Mouse (Mus musculus) heart, postnatal 4 days (tissue): ENCODE measurements around the gene Icam1. TPM values are rescaled to one million over a fixed set of nuclear protein-coding genes. Genes with fewer than 3 reads are reported as not detected.
"Not testable (repeated sequence)": the region's sequence is repeated elsewhere in the genome, so short reads cannot be mapped to it uniquely, and the experiment has no call there.

Source experiments
- DNase-seq: peaks from one replicate; pipeline ENCODE4 v3.0.0; 2021
- total RNA-seq, 2 experiments: library from RNA; stranded (reverse); gene quantifications; 2 replicates each; pipeline ENCODE4 v1.2.3; 2021

Icam1 gene
- total RNA-seq, 2 experiments from 2014 or later, result 8.0 to 8.5 TPM

DNA sequence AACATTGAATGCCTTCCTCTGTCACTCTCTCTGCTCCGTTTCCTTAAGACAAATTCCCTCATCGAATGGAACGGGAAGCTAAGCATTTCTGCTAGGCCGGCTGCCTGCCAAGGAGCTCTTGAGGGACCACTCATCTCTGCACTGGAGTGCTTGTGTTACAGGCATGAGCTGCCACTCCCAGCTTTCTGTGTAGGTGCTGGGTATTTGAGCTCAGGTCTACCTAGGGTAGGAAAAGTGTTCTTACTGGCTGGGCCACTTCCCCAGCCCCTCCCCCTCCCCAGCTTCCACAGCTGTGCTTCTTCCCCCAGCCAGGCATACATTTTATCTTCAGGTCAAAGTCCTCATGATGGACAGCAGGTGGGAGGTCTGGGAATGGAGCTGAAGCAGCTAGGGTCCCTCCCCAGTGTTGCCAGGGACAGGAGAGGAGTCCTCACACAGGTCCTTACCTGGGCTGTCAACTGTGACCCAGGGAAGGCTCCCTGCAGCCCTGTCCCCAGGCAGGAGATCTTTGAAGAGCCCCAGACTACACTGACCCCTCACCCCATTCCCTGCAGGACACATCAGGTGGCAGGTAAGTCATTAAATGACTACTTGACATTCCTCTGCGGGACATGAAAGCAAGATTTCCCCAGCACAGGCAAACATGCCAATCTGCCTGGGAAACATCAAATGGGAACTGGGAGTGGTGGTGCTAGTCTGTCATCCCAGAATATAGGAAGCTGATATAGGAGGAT is 22.5 kb upstream of the Icam1 start:
- DNase-seq, result no peak

DNA sequence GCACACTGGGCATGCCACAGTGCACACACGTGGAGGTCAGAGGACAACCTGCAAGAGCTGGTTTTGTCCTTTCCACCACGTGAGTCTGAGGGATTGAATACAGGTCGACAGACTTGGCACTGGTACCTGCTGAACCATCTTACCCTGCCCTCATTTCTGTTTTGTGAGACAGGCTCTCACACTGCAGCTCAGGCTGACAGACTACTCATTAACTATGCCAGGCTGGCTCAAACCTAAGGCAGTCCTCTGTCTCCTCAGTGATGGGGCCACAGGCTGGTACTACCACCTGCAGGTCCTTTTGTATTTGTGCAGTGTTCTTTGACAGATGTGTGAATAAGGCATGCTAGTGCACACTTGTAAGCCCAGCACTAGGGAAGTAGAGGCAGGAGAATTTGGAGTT is 20.7 kb upstream of the Icam1 start:
- DNase-seq, result no peak

- DNase-seq, result no peak
Measured at GRCm38 (mm10) chr9:20997065-20997464, 18.7 kb upstream of the Icam1 start.

- DNase-seq, result not testable (repeated sequence)
Measured at GRCm38 (mm10) chr9:20998337-20998736, 17.4 kb upstream of the Icam1 start.

GRCm38 (mm10) chr9:21000811-21001210 is 15.0 kb upstream of the Icam1 start:
- DNase-seq, result peak; percentile 49

GRCm38 (mm10) chr9:21001651-21002200 is 14.1 kb upstream of the Icam1 start:
- DNase-seq, result no peak

- no peak for DNase-seq
Measured at GRCm38 (mm10) chr9:21002270-21002626, 13.5 kb upstream of the Icam1 start.

- peak; percentile 90 for DNase-seq
Measured at GRCm38 (mm10) chr9:21002627-21003551, 12.9 kb upstream of the Icam1 start, which contains the start of gene Mrpl4. Mrpl4 (plus strand) TSS chr9:21002738.

GRCm38 (mm10) chr9:21007313-21007952 is 8.4 kb upstream of the Icam1 start:
- no peak for DNase-seq

DNA sequence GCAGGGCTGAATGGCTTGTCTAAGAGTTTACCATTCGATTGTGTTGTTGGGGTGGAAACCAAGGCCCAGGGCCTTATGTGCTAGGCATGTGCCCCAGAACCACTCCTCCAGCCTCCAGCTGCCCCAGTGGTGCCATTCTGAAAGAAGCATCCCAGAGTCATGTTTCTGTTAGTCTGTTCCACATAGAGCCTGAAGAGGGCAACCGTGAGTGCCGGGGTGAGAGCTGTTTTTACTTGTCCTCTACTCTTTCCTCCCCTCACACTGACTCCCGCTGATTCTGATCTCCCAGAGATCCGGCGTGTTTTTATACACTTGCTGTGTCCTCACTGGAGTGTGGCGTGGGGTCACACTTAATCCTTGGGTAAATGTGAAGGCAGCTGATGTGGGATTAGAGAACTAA is 7.8 kb upstream of the Icam1 start:
- DNase-seq, result no peak

DNA sequence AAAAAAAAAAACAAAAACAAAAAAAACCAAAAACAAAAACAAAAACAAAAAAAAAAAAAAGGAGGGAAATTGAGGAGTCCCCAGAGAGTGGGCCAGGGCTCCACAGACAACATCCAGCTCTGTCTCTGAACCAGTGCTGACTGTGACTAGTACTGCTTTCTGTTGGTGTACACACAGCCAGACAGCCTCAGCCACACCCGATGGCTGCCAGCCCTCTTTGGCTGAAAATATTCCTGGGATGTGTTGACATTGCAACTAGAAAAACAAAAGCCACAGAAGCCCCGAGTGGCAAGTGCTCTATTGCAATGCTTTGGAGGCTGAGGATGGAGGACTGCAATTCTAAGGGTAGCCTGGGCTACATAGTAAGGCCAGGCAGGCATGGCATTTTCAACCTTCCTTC is 5.4 kb upstream of the Icam1 start:
- DNase-seq, result no peak

DNA sequence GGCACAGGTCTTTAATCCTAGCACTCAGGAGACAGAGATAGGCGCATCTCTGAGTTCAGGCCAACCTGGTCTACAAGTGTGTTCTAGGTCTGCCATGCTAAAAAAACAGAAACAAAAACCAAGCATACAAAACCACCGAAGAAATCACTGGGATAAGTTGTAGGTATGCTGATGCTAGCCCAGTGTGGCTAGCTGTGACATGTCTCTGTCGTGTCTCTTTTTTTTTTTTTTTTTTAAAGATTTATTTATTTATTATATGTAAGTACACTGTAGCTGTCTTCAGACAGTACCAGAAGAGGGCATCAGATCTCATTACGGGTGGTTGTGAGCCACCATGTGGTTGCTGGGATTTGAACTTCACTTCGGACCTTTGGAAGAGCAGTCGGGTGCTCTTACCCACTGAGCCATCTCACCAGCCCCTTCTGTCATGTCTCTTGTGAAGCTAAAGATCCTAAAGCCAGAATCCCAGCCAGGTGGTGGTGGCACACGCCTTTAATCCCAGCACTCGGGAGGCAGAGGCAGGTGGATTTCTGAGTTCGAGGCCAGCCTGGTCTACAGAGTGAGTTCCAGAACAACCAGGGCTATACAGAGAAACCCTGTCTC is 4.7 kb upstream of the Icam1 start:
- DNase-seq, result not testable (repeated sequence)

- peak; percentile 32 for DNase-seq
Measured at GRCm38 (mm10) chr9:21011846-21012312, 3.9 kb upstream of the Icam1 start.

GRCm38 (mm10) chr9:21012368-21012767 is 3.4 kb upstream of the Icam1 start:
- no peak for DNase-seq

- DNase-seq, result peak; percentile 67
Measured at GRCm38 (mm10) chr9:21014691-21015570, 854 bp upstream of the Icam1 start.

GRCm38 (mm10) chr9:21016331-21017176 is 769 bp downstream of the Icam1 start:
- no peak for DNase-seq

GRCm38 (mm10) chr9:21017177-21017575 is 1.4 kb downstream of the Icam1 start:
- no peak for DNase-seq

- no peak for DNase-seq
Measured at GRCm38 (mm10) chr9:21018600-21018999, 2.8 kb downstream of the Icam1 start.

GRCm38 (mm10) chr9:21021363-21021762 is 5.6 kb downstream of the Icam1 start:
- no peak for DNase-seq

- DNase-seq, result no peak
Measured at GRCm38 (mm10) chr9:21022288-21022687, 6.5 kb downstream of the Icam1 start.
